Mouse (Mus musculus) olfactory bulb, adult 2 months (tissue): ENCODE data around the gene Nup214.

ENCODE experiments used
- CTCF ChIP-seq: fragments of 200-500 bp; IDR thresholded peaks from 2 replicates; pipeline ENCODE4 v1.5.1; 2012; ENCODE audit warnings: low read depth, mild to moderate bottlenecking, low read length, moderate library complexity; ENCODE audit not compliant: insufficient read depth
- POLR2A ChIP-seq: fragments of 200-500 bp; IDR thresholded peaks from 2 replicates; pipeline ENCODE4 v1.6.1; 2012; ENCODE audit warnings: mild to moderate bottlenecking, low read depth, low read length, moderate library complexity; ENCODE audit not compliant: insufficient read depth

GRCm38 (mm10) chr2:32068811-32069607 lies 94.8 kb downstream of the Nup214 start:
- TF ChIP-seq POLR2A (no peak), CTCF (no peak)
